In the genomic region with DNA sequence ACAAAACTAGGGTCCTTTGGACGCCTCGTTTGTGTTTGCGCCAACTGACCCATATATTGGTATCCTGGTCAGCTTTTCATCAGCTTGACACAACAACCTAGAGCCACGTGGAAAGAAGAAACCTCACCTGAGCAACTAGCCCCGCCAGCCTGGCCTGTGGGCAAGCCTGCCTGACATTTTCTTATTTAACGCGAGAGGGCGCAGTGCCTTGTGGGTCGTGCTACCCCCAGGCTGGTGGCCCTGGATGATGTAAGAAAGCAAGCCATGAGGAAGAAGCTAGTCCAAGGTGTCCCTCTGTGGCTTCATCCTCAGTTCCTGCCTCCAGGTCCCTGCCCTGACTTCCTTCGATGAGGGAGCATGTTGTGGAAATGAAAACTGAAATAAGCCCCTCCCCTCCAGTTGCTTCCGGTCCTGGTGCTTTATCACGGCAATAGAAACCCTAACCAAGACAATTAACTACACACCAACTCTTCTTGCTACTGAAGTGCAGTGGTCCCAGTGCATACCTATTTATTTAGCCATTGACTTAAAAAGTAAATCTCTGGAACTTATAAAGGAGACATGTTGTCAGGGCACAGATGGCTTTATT, we compare ENCODE assay signal across 12 mouse cellular contexts.
DNase-seq lines count a peak whose midpoint lies in the region; ATAC-seq and TF ChIP-seq lines count a peak whose summit lies in the region.
"Had no signal": no experiment of that assay in that cellular context is flagged by ENCODE, and none has a peak within 500 bp of the region (broad histone marks: within the 10 kb centered on the region; RNA-seq: fewer than 3 reads in every experiment).

No protein-coding gene starts in this region.

- H3K27ac ChIP-seq in liver, embryonic 14.5 days: no peak overlapping the region
- no peak overlapping the region for H3K27ac ChIP-seq in liver, embryonic 12.5 days
- H3K27ac ChIP-seq in ES-E14 (ENCODE audit: insufficient read depth, low read depth, low read length, poor library complexity, severe bottlenecking): no peak overlapping the region
- no peak overlapping the region for H3K27ac ChIP-seq in left cerebral cortex, adult 2 months
- H3K27ac ChIP-seq: heart, embryonic 10.5 days; midbrain, embryonic 12.5 days had no signal

- H3K4me3 ChIP-seq in liver, embryonic 14.5 days (ENCODE audit: insufficient read depth in 1 of 2, low read depth in 2 of 2, low read length in 2 of 2): no peak overlapping the region
- no peak overlapping the region for H3K4me3 ChIP-seq in liver, embryonic 12.5 days
- H3K4me3 ChIP-seq in ES-E14 (ENCODE audit: insufficient read depth in 1 of 2, low read depth in 1 of 2, low read length in 2 of 2, poor library complexity in 1 of 2, severe bottlenecking in 1 of 2): no peak overlapping the region
- H3K4me3 ChIP-seq in left cerebral cortex, adult 2 months: no peak overlapping the region
- H3K4me3 ChIP-seq: heart, embryonic 10.5 days; midbrain, embryonic 12.5 days had no signal

- no peaks in the 10 kb centered on the region for H3K36me3 ChIP-seq in liver, embryonic 14.5 days (replicated peaks; ENCODE audit: control insufficient read depth, insufficient read depth, low read depth)
- no peaks in the 10 kb centered on the region for H3K36me3 ChIP-seq in liver, embryonic 12.5 days
- no peaks in the 10 kb centered on the region for H3K36me3 ChIP-seq in ES-E14 (ENCODE audit: control insufficient read depth, insufficient read depth, low read length, poor library complexity, severe bottlenecking)
- H3K36me3 ChIP-seq: heart, embryonic 10.5 days; midbrain, embryonic 12.5 days had no signal

- no peak for DNase-seq in liver, embryonic 14.5 days (ENCODE audit: low read depth in 3 of 3, low spot score in 3 of 3)
- DNase-seq in CD4-positive helper T cell, adult 2 months (ENCODE audit: low read depth, low spot score): peak; percentile 27
- no peak for DNase-seq in ES-E14 (ENCODE audit: low read depth, low spot score)
- peak; percentile 55 for DNase-seq in induced T-regulatory cell, adult 2 months (ENCODE audit: low read depth)
- no peak for DNase-seq in left cerebral cortex, postnatal 14 days (ENCODE audit: low spot score in 2 of 2)
- DNase-seq in left cerebral cortex, adult 2 months (ENCODE audit: extremely low spot score in 1 of 2, low spot score in 2 of 2): no peak
- DNase-seq: cerebellum, adult 11-12 months; right cerebral cortex, postnatal 4 days had no signal

- no peaks in the 10 kb centered on the region for H3K9me3 ChIP-seq in liver, embryonic 14.5 days (ENCODE audit: control insufficient read depth, low read length)
- H3K9me3 ChIP-seq in liver, embryonic 12.5 days (replicated peaks): no peaks in the 10 kb centered on the region
- no peaks in the 10 kb centered on the region for H3K9me3 ChIP-seq in ES-E14 (ENCODE audit: control insufficient read depth, insufficient read depth, low read depth, low read length)
- H3K9me3 ChIP-seq: heart, embryonic 10.5 days; midbrain, embryonic 12.5 days had no signal

- WGBS in liver, embryonic 14.5 days (ENCODE audit: insufficient replicate concordance): 42% methylated on average over 12 of the region's 12 CpGs
- WGBS in liver, embryonic 12.5 days (ENCODE audit: insufficient replicate concordance): 40% methylated on average over 12 of the region's 12 CpGs

- no peak overlapping the region for H3K4me2 ChIP-seq in liver, embryonic 14.5 days (ENCODE audit: low read depth)
- H3K4me2 ChIP-seq in liver, embryonic 12.5 days: no peak overlapping the region
- H3K4me2 ChIP-seq: liver, embryonic 11.5 days; midbrain, embryonic 12.5 days had no signal

- H3K9ac ChIP-seq in liver, embryonic 14.5 days (replicated peaks): no peak overlapping the region
- no peak overlapping the region for H3K9ac ChIP-seq in liver, embryonic 12.5 days
- H3K9ac ChIP-seq in ES-E14 (ENCODE audit: insufficient read depth, low read depth, low read length, poor library complexity, severe bottlenecking): no peak overlapping the region
- H3K9ac ChIP-seq: midbrain, embryonic 12.5 days had no signal

- no peak for TF ChIP-seq EP300 in liver, embryonic 14.5 days (IDR thresholded peaks at IDR 0.05; ENCODE audit: low read depth)

- in situ Hi-C loops in ES-E14 (cut with MboI; ENCODE audit: low sequenced_read_pairs in 2 of 2, unreplicated experiment in 2 of 2): loop anchor here in 1 of 2 experiments (25.0 kb wide), 1 partner anchor 415 kb away; the partner anchor contains the start of gene Gad1

- ATAC-seq in liver, embryonic 14.5 days (ENCODE audit: insufficient read depth): no peak
- no peak for ATAC-seq in liver, embryonic 12.5 days

- no peaks in the 10 kb centered on the region for H3K4me1 ChIP-seq in liver, embryonic 14.5 days (replicated peaks; ENCODE audit: control insufficient read depth in 2 of 2, insufficient read depth in 2 of 2, low read length in 1 of 2)
- no peaks in the 10 kb centered on the region for H3K4me1 ChIP-seq in liver, embryonic 12.5 days
- H3K4me1 ChIP-seq in ES-E14 (ENCODE audit: control insufficient read depth in 2 of 2, insufficient read depth in 2 of 2, low read length in 2 of 2, poor library complexity in 1 of 2): peaks cover 2 to 5% of the 10 kb centered on the region in 2 experiments; a peak in 1 of 4 replicates
- H3K4me1 ChIP-seq: heart, embryonic 10.5 days had no signal

- peak; percentile 38; the same call in 1 of the 2 replicates for TF ChIP-seq CTCF in liver, embryonic 14.5 days (IDR thresholded peaks at IDR 0.05; ENCODE audit: low read depth)
- no peak; the same call in none of the 2 replicates for TF ChIP-seq CTCF in left cerebral cortex, adult 2 months (IDR thresholded peaks at IDR 0.05)

- H3K27me3 ChIP-seq in liver, embryonic 14.5 days (ENCODE audit: control insufficient read depth, insufficient read depth, low read length): no peaks in the 10 kb centered on the region
- no peaks in the 10 kb centered on the region for H3K27me3 ChIP-seq in liver, embryonic 12.5 days (replicated peaks)
- H3K27me3 ChIP-seq: midbrain, embryonic 12.5 days had no signal

- intact Hi-C loops in left cerebral cortex, postnatal 14 days (cut with DNase I): no loop called here
- intact Hi-C loops in left cerebral cortex, adult 2 months (cut with DNase I): no loop called here

TF ChIP-seq in ES-E14, 5 proteins besides CTCF, POLR2A, EP300 and RAD21:
- TF ChIP-seq HCFC1 (IDR thresholded peaks at IDR 0.05; ENCODE audit: borderline replicate concordance, insufficient read depth, low read length): no peak
- TF ChIP-seq MAFK (IDR thresholded peaks at IDR 0.05; ENCODE audit: insufficient read depth, low read depth, low read length): no peak
- TF ChIP-seq ZNF384 (IDR thresholded peaks at IDR 0.05; ENCODE audit: low read depth, low read length): no peak
- no peak for TF ChIP-seq CHD2 (IDR thresholded peaks at IDR 0.05; ENCODE audit: low read depth, low read length)
- 0 out of 2 replicates have a peak, but pooled peaks have one; percentile 15 for TF ChIP-seq ZC3H11A (IDR thresholded peaks at IDR 0.05; ENCODE audit: borderline replicate concordance, low read depth, low read length)

Comparison
In these comparisons a context has a peak if more than half of its experiments do, and no peak if none do; other contexts are left out.
1. DNase-seq: peak in CD4-positive helper T cell, adult 2 months (single experiment) and induced T-regulatory cell, adult 2 months (single experiment); none in liver, embryonic 14.5 days (0 of 3), ES-E14 (single experiment), left cerebral cortex, postnatal 14 days (0 of 2) and left cerebral cortex, adult 2 months (0 of 2).